Mouse (Mus musculus) spleen, adult 18-20 months (tissue): ENCODE measurements around the gene Dennd2d.

Experiments
- DNase-seq, 2 experiments: peaks; one replicate each; pipeline ENCODE4 v3.0.0; 2022; ENCODE audit warnings: mixed read lengths in 2 of 2

The Dennd2d gene

DNA sequence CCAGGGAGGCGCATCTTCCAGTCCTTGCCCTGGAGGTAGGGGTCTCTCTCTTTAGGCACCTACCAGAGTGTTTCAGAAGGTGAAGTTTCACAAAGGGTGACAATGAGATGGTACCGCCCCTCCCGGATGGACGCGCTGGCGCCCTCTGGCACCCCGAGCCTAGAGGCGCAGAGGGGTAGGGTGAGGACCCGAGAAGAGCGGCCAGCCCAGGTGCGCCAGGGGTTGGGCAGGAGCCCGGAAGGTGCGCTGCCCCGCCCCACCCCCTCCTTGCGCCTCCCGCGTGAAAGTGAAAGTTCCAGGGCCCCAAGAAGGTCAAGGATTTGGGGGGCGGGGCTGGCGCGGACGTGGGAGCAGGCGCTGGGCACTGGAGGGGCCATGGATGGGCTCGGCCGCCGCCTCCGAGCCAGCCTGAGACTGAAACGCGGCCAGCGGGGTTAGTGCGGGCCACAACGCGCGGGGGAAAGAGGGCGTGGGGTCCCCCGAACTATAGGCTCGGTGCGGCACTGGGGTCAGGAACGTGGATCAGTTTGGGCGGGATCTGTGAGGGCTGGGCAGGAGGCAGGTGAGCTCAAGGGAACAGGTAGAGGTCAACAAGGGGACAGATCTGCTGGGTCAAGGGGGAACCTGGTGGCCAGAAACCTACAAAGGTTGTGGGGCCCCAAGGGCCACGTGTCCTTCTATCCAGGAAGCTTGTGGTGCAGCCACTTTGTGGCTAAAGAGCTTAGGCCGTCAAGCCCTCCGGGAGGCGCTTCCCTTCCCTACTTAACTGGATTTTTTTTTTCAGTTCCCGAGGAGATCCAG lies at the start of gene Dennd2d:
Gene Dennd2d (plus strand): TSS at position 125 of the 801 bp plus-strand sequence.
- peak; percentile 78 to 83 for DNase-seq

DNA sequence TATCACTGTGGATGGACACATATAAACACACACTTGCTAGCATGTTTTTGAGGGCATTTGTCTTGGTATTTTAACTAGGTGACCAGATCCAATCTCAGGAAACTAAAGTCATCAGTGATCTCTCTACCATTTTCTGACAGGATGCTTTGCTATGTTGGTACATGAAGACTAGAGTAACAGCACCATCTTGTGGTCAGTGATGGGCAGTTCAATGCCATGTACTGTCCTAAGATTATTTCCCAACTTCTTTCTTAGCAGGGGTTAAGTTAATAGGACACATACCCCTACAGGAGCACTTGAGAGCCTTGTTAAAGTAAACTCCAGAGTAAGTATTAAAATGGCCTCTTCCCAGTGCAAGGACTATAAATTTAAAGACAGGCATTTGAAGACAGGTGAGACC lies 33.6 kb upstream of the Dennd2d start:
- DNase-seq = no peak

DNA sequence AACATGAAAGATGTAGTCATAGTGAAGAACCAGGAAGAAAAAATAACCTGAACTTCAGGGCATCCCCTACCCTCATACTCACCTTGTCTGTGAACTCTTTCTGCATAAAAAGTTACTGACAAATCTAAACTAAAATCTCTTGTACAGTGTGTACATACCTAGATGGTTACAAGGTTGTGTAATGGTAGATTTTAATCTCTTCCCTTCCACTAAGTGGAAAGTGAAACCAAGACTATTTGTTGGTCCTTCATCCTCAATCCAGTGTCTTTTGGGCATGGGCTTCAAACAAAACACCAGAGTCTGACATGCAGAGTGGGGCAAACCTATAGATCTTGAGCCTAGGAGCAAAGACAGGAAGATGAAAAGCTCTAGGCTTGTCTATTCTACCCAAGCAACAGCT lies 33.2 kb upstream of the Dennd2d start:
- DNase-seq = no peak

DNA sequence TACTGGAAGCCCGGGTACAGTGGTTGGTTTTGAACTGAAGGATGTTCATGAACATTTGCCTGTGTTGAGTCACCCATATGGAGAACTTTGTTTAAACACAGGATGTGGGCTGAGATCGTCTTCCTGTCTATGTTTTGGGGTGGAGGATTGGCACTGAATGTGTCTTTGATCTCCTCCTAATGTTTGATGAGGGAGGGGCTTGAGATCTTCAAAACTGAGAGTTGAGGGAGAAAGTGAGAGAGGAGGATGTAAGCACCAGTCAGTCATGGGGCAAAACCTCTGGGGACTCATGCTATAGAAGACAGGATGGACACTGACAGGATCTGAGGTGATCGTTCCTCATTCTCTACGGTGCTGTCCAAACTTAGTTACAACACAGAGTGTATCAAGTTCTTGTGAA lies 32.6 kb upstream of the Dennd2d start:
- DNase-seq = peak in 1 of 2 experiments; percentile 6

DNA sequence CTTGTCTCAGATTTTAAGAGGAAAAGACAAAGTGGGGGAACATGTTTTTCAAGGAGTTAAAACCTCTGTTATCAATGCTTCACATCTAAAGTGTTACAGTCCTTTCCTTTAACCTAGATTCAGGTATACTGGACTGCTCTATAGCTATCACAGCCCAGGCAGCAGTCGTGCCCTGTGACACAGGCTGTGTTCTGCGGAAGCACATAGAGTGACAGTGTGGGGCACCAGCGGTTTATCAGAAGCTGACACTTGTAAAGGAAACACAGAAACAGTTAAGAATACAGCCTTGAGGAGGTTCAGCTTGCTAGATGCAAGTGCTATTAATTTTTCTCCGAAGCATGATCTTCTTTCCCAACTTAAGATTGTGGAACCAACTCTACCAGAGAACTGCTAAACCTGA lies 29.6 kb upstream of the Dennd2d start:
- no peak for DNase-seq

DNA sequence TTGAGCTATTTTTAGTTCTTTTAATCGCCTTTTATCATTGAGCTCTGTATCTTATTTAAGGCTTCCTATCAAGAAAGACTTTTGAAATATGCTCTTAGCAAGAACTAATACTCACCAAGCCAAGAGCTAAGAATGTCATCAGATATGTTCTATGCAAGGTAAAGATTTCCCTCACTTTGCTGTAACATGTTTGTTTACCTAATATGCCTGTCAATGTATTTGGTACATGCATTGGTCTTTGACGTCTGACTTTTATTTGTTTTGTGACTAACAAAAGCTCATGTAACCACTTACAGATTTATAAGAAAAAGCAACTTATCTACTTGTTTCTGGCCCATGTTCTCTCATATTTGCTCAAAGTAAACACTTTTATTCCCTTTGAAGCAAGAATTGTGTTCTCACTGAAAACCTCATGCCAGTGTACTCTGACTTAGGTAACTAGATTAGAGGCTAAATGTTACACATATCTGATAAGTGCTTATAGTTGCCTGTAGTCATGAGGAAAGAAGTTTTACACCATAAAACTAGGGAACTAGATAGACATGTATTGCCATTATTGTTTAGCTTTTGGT lies 24.8 kb upstream of the Dennd2d start:
- DNase-seq = no peak

DNA sequence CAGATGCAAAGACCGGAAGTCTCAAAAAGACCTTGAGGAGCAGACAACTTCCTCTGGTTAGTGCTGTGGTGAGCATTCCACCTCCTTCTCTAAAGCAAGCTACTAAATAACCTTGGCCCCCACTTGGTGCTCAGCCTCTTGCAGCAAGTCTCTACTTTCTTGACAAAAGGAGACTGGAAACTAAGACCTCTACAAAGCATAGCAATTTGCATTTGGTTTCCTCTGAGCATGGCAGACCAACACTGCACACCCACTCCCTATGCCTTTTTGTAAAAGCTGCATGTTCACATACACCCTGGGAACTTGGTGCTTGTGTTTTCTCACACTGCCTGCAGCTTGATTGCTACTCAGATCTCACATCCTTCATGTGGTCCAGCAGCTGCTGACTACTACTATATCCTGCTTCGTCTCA lies 20.1 kb upstream of the Dennd2d start:
- peak in 1 of 2 experiments; percentile 29 for DNase-seq

GRCm38 (mm10) chr3:106462493-106462892 lies 19.7 kb upstream of the Dennd2d start:
- DNase-seq = no peak

DNA sequence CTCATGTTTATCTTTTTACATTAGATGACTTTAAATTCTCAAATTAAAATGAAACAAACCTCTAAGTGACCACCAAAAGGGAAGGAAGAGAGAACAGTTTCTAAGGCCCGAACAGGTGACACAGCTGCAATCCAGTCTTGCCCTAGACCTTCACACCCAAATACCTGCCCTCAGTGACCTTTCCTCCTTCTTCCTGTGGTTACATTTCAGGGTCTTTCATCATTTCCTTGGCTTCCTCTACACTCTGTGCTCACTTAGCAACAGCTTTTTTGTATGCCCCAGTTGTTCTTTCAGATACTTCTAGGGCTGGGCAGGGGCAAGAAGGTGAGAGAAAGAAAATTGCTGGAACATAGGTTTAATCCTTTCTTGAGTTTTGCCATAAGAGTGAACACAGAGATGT lies 17.5 kb upstream of the Dennd2d start:
- DNase-seq = no peak

- no peak for DNase-seq
These were observed 8.0 kb upstream of the Dennd2d start for GRCm38 (mm10) chr3:106474210-106474609.

GRCm38 (mm10) chr3:106476863-106477262 lies 5.3 kb upstream of the Dennd2d start:
- no peak for DNase-seq

DNA sequence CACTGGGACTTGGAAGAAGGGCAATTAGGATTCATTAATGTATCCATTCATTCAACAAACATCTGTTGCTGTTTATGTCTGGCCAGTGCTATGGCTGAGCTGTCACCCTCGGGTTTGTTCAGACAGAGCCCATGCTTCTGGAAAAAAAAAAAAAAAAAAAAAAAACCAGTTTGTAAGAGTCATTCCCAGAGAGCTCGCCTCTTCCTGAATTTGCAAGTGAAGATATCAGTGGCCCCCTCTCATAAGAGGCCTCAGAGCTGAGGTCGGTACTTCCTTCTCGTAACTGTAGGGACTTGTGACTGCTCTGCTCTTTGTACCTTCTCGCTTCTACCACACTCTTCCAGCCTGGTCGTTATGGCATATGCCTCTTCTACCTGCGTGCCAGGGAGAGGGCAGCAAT lies 1.1 kb downstream of the Dennd2d start:
- DNase-seq = no peak

GRCm38 (mm10) chr3:106483796-106484405 lies 1.7 kb downstream of the Dennd2d start:
- peak in 1 of 2 experiments; percentile 26 for DNase-seq

DNA sequence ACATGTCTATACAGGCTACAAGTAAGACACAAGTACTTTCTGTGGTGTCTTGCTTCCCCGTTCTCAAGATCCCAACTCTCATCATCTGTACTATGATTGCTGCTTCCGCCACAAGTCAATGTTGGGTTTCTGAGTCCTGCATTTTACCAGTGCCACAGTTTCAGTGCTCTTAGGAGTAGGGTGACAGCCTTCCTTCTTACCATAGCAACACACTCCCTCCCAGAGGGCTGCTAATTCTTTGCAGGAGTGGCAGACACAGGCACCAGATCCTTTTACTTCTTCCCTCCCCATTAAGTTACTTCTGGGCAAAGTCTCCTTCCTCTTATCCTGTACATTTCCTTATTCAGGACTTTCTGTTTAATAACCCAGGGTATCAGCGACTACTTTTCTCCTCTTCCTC lies 2.7 kb downstream of the Dennd2d start:
- no peak for DNase-seq

- peak in 1 of 2 experiments; percentile 28 for DNase-seq
These were observed 3.6 kb downstream of the Dennd2d start for GRCm38 (mm10) chr3:106485810-106486209.

DNA sequence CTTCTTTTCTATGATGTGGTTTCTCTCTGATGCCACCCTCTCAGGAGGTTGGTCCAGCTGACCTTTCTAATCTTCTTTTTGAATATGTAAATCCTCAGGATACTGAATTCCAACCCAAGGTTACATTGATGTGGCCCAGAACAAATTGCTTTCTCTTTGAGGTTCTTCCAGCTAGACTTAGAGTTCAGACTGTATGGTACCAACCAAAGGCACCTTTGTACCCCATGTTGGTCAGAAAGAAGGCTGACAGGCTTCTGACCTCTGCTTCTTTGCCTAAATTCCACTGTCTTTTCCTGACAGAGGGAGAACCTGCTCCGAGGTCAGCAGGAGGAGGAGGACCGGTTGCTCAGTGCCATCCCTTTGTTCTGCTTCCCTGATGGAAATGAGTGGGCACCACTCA lies 5.3 kb downstream of the Dennd2d start:
- DNase-seq = no peak

- no peak for DNase-seq
These were observed 8.0 kb downstream of the Dennd2d start for GRCm38 (mm10) chr3:106490239-106490638.

GRCm38 (mm10) chr3:106492723-106493122 lies 10.5 kb downstream of the Dennd2d start:
- DNase-seq = no peak

DNA sequence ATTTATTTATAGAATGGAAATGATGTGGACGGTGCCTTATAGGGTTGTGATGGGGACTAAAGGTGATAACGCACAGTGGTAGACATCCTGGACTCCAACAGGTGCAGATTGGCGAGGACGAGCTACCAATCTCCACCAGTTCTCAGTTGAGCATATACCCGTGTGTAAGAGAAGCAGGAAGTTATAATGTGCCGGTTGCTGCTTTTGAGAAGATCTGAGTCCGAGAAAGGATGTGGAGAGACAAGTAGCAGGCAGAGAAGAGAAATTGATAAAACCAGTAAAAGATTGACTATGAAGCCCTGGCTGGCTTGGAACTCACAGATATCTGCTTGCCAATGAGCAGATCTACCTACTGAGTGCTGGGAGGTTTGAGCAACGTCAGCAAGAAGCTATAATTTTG lies 11.0 kb downstream of the Dennd2d start:
- no peak for DNase-seq

DNA sequence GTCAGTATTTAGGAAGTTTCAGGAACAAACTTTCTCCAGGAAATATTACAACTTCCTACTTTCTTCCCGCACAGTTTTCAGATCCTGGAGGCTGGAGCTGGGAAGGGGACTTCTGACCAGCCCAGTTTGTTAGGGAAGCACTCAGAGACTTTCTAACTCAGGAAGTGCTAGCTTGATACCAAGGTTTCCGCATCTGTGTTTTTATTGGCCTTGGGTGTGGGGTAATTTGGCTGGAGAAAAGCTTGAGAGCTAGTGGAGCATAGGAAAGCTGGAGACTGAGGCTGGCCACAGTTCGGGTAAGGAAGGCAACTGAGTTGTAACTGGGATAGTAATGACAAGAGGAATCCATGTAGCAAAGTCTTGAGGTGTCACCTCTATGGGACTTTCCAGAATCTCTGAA lies 11.7 kb downstream of the Dennd2d start:
- DNase-seq = no peak

GRCm38 (mm10) chr3:106494417-106494950 lies 12.3 kb downstream of the Dennd2d start:
- DNase-seq = no peak

- no peak for DNase-seq
These were observed 13.3 kb downstream of the Dennd2d start for GRCm38 (mm10) chr3:106495346-106496044.

DNA sequence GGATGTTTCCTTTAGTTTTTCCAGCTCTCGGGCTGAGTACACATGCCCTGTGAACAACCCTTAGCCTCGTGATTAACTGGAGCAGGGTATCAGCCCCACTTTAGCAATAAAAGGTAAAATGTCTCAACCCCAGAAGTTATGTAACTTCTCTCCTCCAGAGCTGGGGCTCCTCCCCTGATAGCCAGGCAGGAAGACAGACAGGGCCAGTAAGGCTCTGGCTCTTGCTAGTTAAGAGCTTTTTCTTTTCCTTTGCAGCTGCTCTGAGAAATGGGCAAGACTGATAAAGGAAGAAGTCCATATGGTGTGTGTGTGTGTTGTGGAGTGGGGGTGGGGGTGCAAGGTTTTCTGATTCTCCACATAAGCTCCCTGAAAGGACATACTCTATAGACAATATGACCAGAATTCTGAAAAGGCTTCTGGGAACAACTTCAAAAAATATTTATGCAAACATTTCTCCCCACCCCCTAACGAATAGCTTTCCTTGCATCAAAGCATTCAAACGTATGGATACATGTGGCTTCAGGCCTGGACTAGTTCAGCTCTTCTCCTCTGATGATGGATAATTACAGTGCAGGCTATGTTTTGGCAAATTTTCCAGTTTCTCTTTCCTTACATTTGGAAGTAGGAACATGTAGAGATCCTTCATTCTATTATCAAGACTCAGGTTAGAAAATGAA lies 14.0 kb downstream of the Dennd2d start:
- no peak for DNase-seq
